Mouse (Mus musculus) brain, embryonic 18.5 days (tissue): ENCODE results near the gene Gaa.

Experiments
- DNase-seq: peaks from one replicate; pipeline ENCODE4 v3.0.0-alpha.2; 2012; ENCODE audit warnings: low read depth, low spot score

Gaa gene

DNA sequence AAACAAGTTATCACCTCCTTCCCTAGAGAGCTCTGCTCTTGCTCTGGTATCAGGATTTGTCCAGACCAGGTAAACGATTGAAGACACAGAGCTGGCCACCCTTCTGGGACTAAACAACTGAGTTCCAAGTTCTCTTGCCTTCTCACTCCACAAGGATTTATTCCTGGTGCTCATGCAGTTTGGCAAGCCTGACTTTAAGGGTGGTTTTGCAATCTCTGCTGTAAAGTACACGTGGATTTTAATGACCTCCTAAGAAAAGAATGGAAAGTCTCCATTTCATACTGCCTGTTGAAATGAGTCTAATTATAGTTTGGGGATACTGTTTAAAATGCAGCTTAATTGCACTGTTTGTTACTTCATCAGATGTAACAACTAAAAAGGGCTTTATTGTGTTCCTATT is 33.3 kb downstream of the Gaa start:
- no peak for DNase-seq

DNA sequence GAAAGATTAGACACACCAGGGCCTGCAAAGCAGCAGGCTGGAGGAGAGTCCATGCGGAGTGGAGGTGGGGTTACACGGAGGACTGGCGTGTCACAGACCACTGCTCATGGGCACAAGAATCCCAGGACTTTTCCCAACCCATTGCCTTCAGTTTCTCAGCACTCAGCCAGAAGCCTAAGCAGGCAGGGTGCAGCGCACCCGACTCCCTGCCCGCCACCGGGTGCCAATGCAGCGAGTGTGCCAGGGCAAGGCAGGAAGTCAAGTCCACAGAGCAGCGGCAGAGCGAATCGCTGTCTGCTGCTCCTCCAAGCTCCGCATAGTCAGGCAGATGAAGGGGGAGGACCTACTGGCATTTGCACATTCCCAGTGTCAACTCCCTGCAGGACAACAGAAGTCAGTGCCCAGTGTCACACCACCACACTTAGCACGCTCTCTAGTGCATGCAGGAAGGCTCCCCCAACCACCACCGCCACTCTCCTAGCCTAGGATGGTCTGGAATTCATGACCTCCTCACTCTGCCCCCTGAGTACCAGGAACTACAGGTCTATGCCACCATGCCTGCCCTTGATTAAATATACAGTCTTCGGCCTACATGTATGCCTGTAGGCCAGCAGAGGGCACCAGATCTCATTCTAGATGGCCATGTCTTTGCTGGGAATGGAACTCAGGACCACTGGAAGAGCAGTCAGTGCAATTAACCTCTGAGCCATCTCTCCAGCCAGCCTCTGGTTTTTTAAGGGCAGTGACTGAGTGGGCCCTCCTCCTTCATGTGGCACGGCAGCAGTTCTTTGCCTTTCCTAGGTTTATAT is 37.4 kb downstream of the Gaa start:
- no peak for DNase-seq

DNA sequence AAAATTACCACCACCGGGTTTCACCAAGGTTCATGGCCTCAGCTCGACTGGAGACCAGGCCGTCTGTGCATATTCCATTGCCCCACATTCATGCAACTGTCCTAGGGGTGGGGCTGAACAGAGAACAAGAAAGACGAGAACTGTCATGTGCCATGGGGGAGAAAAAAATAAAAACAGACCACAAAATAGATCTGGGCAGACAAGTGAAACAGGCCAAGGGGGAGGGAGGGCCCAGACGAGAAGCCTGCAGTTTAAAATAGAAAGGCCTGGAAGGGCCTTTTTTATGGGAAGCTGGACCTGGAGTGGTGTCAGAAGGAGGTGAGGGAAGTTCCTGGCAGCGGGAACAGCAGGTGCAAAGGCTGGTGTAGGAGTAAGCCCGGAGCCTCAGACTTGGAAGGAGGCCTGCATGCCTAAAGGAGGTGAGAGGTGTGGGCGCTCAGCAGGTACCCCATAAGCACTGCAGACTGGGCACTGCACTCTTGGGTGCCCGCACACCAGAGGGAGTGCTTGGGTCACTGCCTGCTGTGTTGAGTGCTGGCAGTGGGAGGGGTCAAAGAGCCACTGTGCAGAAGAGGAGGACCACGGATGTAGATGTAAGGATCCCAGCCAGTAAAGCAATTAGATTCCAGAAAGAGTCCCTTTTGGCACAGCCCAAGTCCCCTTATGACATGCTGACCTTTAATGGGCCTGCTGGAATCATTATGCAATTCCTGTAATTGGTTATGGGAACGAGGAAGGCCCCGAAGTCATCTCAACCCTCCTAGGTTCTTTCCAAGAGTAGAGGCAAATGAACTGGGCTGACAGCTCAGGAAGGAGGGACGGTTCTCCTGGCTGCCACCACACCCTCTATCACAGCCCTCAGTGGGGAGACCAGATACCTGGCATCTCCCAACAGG is 39.3 kb downstream of the Gaa start:
- no peak for DNase-seq

DNA sequence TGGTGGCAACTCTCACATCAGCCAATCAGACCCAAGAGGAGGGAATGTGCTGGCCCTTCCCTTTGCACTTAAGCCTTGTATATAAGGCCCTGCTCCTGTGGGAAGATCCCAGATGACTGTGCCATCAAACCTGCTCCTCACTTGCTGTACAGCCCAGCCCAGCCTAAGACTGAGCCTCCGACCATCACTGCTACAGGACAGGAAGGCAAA is 39.9 kb downstream of the Gaa start, which contains the start of gene Card14:
Gene Card14, plus strand, starts transcription at position 111 of the 210 bp plus-strand sequence.
- no peak for DNase-seq

DNA sequence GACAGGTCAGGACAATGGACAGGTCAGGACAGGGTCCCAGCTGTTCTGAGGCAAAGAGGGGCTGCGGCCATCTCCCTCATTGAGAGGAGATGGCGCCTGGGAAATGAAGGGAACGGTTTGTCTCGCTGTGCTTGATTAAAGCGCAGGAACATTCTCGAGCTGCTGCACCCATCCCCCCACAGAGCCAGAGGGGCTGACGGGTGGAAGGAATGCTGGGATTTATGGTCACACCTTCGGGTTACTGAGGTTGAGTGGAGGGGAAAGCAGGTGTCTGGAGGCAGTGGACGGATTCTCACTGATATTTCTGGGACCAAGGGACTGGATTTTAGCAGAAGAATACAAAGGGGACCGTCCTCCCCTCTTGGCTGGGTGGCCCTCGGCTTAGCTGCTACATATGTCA is 40.2 kb downstream of the Gaa start:
- no peak for DNase-seq

DNA sequence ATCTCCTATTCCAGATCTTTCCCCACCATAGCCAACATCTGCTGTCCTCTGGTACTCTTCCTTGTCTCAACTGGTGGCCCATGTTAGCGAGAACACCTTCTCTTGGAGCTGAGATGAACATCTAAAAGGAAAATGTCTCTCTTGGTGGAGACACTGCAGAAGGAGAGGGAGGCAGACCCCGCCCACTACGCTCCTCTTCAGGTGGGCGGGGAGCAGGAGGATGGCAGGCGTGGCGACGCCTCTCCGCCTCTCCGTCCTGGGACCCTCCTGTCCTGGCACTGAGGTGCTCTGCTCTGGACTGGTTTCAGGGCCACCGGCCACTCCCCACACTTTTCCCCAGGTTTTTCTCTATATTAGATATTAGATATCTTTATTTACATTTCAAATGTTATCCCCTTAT is 42.9 kb downstream of the Gaa start:
- DNase-seq: no peak

DNA sequence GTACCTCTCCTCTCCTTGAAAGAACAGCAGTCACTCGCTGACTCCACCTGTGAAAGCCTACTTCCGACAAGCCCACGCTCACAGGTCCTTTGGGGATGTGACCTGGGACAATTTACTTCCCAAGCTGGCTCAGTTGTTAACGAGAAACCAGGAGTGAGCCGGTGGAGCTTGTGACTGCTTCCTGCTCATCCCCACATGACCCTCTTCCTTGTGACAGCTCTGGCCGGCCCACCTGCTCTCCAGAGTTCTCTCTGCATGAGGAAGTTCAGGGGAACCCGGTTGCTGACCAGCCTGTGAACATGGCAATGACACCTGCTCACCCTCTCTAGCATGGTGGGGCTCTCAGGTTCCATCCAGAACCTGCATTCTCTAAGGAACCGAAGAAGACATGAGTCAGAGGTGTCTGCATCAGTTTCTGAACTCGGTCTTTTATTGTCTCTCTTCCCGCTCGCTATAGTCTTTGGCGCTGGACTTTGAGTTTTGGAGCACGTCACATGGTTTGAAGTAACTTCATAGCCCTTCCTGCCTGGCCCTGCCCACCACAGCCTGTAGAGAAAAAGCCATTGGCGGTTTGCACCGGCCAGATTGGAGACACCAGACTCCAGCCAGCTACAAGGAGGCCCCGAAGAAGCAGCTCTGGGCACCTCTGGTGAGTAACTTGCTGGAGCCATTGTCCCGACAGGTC is 46.7 kb downstream of the Gaa start:
- no peak for DNase-seq

DNA sequence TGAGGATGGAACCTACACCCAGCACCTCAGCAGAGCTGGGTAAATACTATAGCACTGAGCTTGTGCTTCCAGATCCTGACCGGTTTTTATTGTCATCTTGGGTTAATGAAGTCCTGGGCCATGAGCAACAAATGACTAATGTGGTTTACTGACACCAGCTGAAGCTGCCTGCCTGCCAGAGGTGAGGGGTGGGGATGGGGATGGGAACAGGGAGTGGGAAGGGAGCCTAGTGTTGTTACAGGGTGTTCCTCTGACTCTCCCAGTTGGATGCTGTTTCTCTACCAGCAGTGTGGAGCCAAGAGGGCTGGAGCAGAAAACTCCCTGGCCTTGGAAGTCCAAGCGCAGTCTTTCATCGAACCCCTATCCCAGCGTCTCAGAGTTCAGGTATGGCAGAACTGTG is 49.0 kb downstream of the Gaa start:
- DNase-seq: no peak

DNA sequence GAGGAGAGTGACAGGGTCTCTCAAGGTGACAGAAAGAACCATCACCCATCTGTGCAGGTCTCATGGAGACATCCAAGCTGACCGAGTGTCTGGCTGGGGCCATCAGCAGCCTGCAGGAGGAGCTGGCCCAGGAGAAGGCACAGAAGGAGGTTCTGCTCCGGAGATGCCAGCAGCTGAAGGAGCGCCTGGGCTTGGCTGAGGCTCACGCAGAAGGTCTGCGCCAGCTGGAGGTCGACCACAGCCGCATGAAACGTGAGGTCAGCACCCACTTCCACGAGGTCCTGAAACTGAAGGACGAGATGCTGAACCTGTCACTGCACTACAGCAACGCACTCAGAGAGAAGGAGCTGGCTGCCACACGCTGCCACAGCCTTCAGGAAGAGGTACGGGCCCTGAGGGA is 54.8 kb downstream of the Gaa start:
- no peak for DNase-seq

DNA sequence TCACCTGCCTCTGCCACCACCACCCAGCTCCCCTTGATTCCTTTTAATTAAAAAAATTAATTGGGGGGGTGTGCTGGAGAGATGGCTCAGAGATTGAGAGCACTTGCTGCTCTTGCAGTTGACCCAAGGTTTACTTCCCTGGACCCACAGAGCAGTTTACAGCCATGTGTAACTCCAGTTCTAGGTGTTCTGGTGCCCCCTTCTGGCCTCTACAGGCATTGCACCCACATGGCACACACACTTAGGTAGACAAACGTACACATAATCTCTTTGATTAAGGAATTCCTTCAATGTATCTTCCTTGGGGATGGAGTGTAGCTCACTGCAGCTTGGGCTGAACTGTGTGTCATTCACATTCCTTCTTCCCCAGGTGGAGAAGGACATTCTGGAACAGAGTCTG is 57.4 kb downstream of the Gaa start:
- DNase-seq: no peak

DNA sequence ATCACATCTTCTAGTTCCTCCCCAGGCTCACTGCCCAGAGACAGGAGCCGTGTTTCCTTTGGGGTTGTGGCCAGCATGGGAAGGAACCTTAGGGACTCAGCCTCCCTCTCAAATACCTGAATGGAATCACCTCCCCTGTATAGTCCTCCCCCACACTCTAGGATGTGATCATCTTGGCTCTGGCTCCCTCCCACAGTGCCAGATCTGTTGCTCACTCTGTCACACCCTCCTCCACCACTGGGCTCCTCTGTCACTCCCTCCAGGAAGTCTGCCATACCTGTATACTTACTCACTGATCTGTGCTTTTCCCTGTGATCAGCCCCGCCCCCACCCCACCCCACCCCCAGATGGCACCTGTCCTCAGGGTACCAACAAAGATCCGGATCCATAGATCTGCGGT is 62.9 kb downstream of the Gaa start:
- no peak for DNase-seq

DNA sequence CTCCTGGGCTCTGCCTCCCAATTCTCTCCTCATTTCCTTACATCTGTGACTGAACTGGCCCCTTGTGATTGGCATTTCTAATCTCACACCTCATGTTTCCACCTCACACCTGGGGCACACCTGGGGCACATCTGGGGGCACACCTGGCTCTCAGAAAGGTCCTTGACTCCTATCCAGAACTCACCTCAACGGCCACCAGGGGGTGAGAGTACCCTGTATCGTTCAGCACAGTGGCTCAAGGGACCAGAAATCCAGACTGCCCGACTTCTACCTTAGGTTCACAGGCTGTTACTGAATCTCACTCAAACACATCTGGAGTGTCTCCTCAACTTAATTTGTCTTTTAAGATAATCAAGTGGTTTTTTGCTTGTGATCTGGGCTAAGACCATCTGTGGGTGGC is 64.3 kb downstream of the Gaa start:
- no peak for DNase-seq
